Mouse (Mus musculus) stomach, postnatal 0 days (tissue): Measurements from ENCODE around the gene Rasgef1b. TPM values are rescaled to one million over a fixed set of nuclear protein-coding genes. Genes with fewer than 3 reads are reported as not detected.

Source experiments
- ATAC-seq: fragments of 200-750 bp; cut with Nextera tagmentation; 2 replicates; pipeline ENCODE4 v1.8.0; 2017; ENCODE audit not compliant: low FRiP score, low TSS enrichment
- DNase-seq: peaks from one replicate; pipeline ENCODE4 v3.0.0-alpha.2; 2016; ENCODE audit warnings: low spot score
- H3K27ac ChIP-seq: fragments of 300-500 bp; sonication (generic); replicated peaks from 2 replicates; pipeline ENCODE4 v1.5.1; 2014; ENCODE audit warnings: mild to moderate bottlenecking, control low read depth
- H3K27me3 ChIP-seq: fragments of 300-500 bp; sonication (generic); 2 replicates; pipeline ENCODE4 v1.6.1; 2014; ENCODE audit warnings: low read length; ENCODE audit not compliant: control insufficient read depth, insufficient read depth
- H3K36me3 ChIP-seq: fragments of 300-500 bp; sonication (generic); 2 replicates; pipeline ENCODE4 v1.6.1; 2014; ENCODE audit warnings: low read length, mixed read lengths; ENCODE audit not compliant: control insufficient read depth, insufficient read depth
- H3K4me1 ChIP-seq: fragments of 300-500 bp; sonication (generic); replicated peaks from 2 replicates; pipeline ENCODE4 v1.6.1; 2014; ENCODE audit warnings: antibody characterized with exemption; ENCODE audit not compliant: control insufficient read depth, insufficient read depth
- H3K4me2 ChIP-seq: fragments of 300-500 bp; sonication (generic); replicated peaks from 2 replicates; pipeline ENCODE4 v1.6.1; 2014; ENCODE audit warnings: low read depth, mild to moderate bottlenecking, control low read depth, moderate library complexity
- H3K4me3 ChIP-seq: fragments of 300-500 bp; sonication (generic); 2 replicates; pipeline ENCODE4 v1.5.1; 2014; ENCODE audit warnings: low read depth, low read length, control low read depth
- H3K9ac ChIP-seq: fragments of 300-500 bp; sonication (generic); 2 replicates; pipeline ENCODE4 v1.6.1; 2014; ENCODE audit warnings: mild to moderate bottlenecking, low read length, control low read depth, mixed read lengths
- H3K9me3 ChIP-seq: fragments of 300-500 bp; sonication (generic); 2 replicates; pipeline ENCODE4 v1.6.1; 2016; ENCODE audit warnings: low read length; ENCODE audit not compliant: control insufficient read depth
- CTCF ChIP-seq: IDR thresholded peaks from 2 replicates; pipeline ENCODE4 v1.5.1; 2016; ENCODE audit warnings: antibody characterized with exemption, low read depth, mild to moderate bottlenecking, moderate library complexity
- EP300 ChIP-seq: optimal IDR thresholded peaks from 2 replicates; pipeline ENCODE3; 2016; ENCODE audit warnings: antibody characterized with exemption
- WGBS: fragments of 180-500 bp; shearing (Covaris S2); extraction: QIAGEN DNeasy Blood & Tissue Kit; methylation state at CpG from one replicate; pipeline ENCODE4 v1.1.7; 2014; 5-methylcytosine and 5-hydroxymethylcytosine counted together
- polyA plus RNA-seq: library from polyadenylated mRNA; unstranded; fragments of >200 nt; fragmentation: Nextera tagmentation; extraction: Ambion mirVana; gene quantifications from 2 replicates; pipeline ENCODE4 v1.2.1, GENCODE M21; 2015

Gene Rasgef1b
- polyA plus RNA-seq, 1 experiment from 2014 or later, result 37.4 TPM

DNA sequence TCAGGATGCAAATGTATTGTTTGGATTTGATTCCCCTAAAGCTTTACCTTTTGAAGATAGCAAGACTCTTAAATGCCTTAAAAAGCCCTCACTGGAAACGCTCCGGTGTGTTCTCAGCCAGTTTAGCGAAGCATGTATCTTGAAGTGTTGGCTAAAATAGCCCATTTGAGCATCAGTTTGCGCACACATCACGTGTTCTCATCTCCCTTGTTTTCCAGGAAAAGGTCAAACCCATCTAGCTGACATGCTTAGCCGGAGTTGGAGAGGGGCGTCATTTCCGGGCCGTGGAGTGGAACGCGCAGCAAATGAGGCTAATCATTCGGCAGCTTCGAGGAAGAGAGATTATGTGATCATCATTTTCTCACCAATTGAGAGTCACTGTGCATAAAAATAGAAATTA lies 24.5 kb upstream of the Rasgef1b start:
- Histone ChIP-seq H3K27ac (no peak overlapping the region), H3K9ac (no peak overlapping the region), H3K4me1 (no peaks in the 10 kb centered on the region), H3K36me3 (no peaks in the 10 kb centered on the region), H3K9me3 (no peaks in the 10 kb centered on the region), H3K27me3 (no peaks in the 10 kb centered on the region), H3K4me2 (no peak overlapping the region), H3K4me3 (no peak overlapping the region)
- ATAC-seq (no peak), DNase-seq (no peak)
- 70% methylated on average over 13 of the region's 13 CpGs for WGBS
- no peak for TF ChIP-seq EP300
- TF ChIP-seq CTCF, result no peak

DNA sequence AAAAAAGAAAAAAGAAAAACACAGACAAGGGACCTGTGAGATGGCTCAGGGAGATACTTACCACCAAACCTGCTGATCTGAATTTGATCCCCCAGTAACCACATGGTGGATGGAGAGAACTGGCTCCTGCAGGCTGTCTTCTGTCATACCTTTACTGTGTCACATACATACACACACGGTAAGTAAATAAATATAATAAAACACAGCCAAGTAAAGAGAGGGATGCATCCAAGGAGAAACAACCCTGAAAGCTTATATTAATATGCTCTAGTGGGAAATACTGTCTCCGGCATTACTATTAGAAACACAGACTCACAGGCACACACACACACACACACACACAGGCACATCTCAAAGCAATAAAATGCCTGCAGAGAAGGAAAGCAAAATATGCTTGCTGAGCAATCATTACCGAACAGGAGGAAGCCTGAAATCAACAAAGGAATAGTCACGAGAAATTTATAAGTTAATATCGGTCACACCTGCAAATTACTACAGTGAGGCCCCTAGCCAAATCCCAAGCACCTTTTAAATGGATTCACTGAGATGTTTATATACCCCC lies 23.9 kb upstream of the Rasgef1b start:
- Histone ChIP-seq H3K36me3 (no peaks in the 10 kb centered on the region), H3K9me3 (no peaks in the 10 kb centered on the region), H3K4me1 (no peaks in the 10 kb centered on the region), H3K27ac (no peak overlapping the region), H3K4me2 (no peak overlapping the region), H3K27me3 (no peaks in the 10 kb centered on the region), H3K4me3 (no peak overlapping the region), H3K9ac (no peak overlapping the region)
- DNase-seq, result no peak
- WGBS, result 67% methylated on average over 5 of the region's 5 CpGs
- no peak for TF ChIP-seq CTCF
- no peak for TF ChIP-seq EP300
- ATAC-seq, result no peak

GRCm38 (mm10) chr5:99748417-99748816 lies 19.6 kb upstream of the Rasgef1b start:
- Histone ChIP-seq H3K9ac (no peak overlapping the region), H3K4me2 (no peak overlapping the region), H3K27ac (no peak overlapping the region), H3K4me3 (no peak overlapping the region), H3K4me1 (no peaks in the 10 kb centered on the region), H3K9me3 (no peaks in the 10 kb centered on the region), H3K36me3 (no peaks in the 10 kb centered on the region), H3K27me3 (no peaks in the 10 kb centered on the region)
- no peak for ATAC-seq
- TF ChIP-seq EP300 (no peak), CTCF (no peak)
- DNase-seq, result no peak
- 76% methylated on average over 10 of the region's 10 CpGs for WGBS

GRCm38 (mm10) chr5:99746087-99746486 lies 17.2 kb upstream of the Rasgef1b start:
- WGBS, result 66% methylated on average over 7 of the region's 7 CpGs
- DNase-seq (no peak), ATAC-seq (no peak)

GRCm38 (mm10) chr5:99742874-99743273 lies 14.0 kb upstream of the Rasgef1b start:
- Histone ChIP-seq H3K27ac (no peak overlapping the region), H3K9ac (no peak overlapping the region), H3K27me3 (no peaks in the 10 kb centered on the region), H3K36me3 (no peaks in the 10 kb centered on the region), H3K4me1 (no peaks in the 10 kb centered on the region), H3K9me3 (no peaks in the 10 kb centered on the region), H3K4me2 (no peak overlapping the region), H3K4me3 (no peak overlapping the region)
- ATAC-seq, result no peak
- no peak for TF ChIP-seq EP300
- no peak for TF ChIP-seq CTCF
- DNase-seq, result no peak
- WGBS, result 80% methylated on average over 7 of the region's 7 CpGs

More at GRCm38 (mm10) chr5:99746087-99746486, 17.2 kb upstream of the Rasgef1b start:
- no peaks in the 10 kb centered on the region for H3K4me1 ChIP-seq
- no peak overlapping the region for H3K27ac ChIP-seq
- H3K4me3 ChIP-seq, result no peak overlapping the region
- no peaks in the 10 kb centered on the region for H3K9me3 ChIP-seq
- no peaks in the 10 kb centered on the region for H3K36me3 ChIP-seq
- H3K9ac ChIP-seq, result no peak overlapping the region
- TF ChIP-seq EP300, result no peak
- no peak for TF ChIP-seq CTCF
- H3K4me2 ChIP-seq, result no peak overlapping the region
- H3K27me3 ChIP-seq, result no peaks in the 10 kb centered on the region

- no peak overlapping the region for H3K4me3 ChIP-seq
- H3K27me3 ChIP-seq, result no peaks in the 10 kb centered on the region
- no peak overlapping the region for H3K4me2 ChIP-seq
- ATAC-seq, result no peak
- H3K9me3 ChIP-seq, result no peaks in the 10 kb centered on the region
- H3K4me1 ChIP-seq, result no peaks in the 10 kb centered on the region
- DNase-seq, result no peak
- H3K9ac ChIP-seq, result no peak overlapping the region
- H3K27ac ChIP-seq, result no peak overlapping the region
- TF ChIP-seq CTCF, result no peak
- no peak for TF ChIP-seq EP300
- H3K36me3 ChIP-seq, result no peaks in the 10 kb centered on the region
- WGBS, result 39% methylated on average over 8 of the region's 8 CpGs
Measured at GRCm38 (mm10) chr5:99742056-99742455, 13.2 kb upstream of the Rasgef1b start.
